25 mouse cellular contexts compared by ENCODE assay signal in the genomic region with DNA sequence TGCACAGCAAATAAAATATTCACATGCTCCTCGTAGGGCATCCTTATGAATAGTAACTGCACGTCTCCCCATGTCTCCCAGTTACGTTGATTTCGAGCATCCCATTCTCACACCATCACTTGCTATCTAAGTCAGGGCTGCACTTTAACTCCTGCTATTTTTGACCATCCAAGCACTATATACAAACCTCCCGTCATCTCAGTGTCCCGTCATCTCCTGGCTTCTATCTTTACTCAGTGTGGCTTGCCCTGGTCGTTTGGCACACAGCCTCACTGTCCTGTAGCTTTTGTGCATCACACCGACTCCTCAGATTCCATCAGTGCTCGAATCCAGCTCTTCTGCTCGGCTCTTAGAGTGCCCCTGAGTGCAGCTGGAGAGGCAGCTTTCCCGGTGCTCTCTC.
DNase-seq lines count a peak whose midpoint lies in the region; ATAC-seq and TF ChIP-seq lines count a peak whose summit lies in the region.
"Had no signal": no experiment of that assay in that cellular context is flagged by ENCODE, and none has a peak within 500 bp of the region (broad histone marks: within the 10 kb centered on the region; RNA-seq: fewer than 3 reads in every experiment).

No protein-coding gene starts in this region.

- TF ChIP-seq CTCF in heart, adult 2 months (IDR thresholded peaks at IDR 0.05): no peak
- TF ChIP-seq CTCF in heart, postnatal 0 days (IDR thresholded peaks at IDR 0.05; ENCODE audit: low read depth): no peak

- intact Hi-C loops in heart, postnatal 10 days (cut with DNase I): no loop called here
- intact Hi-C loops in heart, adult 2 months (cut with DNase I): no loop called here

- H3K4me2 ChIP-seq in heart, embryonic 11.5 days: peak overlapping the region; percentile 55
- peak overlapping the region; percentile 52 for H3K4me2 ChIP-seq in heart, embryonic 14.5 days (ENCODE audit: low read length)
- H3K4me2 ChIP-seq in heart, postnatal 0 days (ENCODE audit: low read depth, low read length): peak overlapping the region; percentile 50
- H3K4me2 ChIP-seq: forebrain, embryonic 13.5 days; hindbrain, embryonic 14.5 days had no signal

- ATAC-seq in heart, embryonic 11.5 days (replicated peaks; ENCODE audit: insufficient number of reproducible peaks, low FRiP score, low TSS enrichment): no peak
- ATAC-seq in heart, embryonic 14.5 days (ENCODE audit: insufficient number of reproducible peaks, insufficient read depth, low FRiP score, low read depth): no peak
- peak; percentile 36; the same call in 1 of the 2 replicates for ATAC-seq in heart, postnatal 0 days (ENCODE audit: insufficient read depth, low read depth)
- ATAC-seq: activated CD4-positive, CD25-positive, alpha-beta regulatory T cell, adult 4 months; CD4-positive, CD25-positive, alpha-beta regulatory T cell, adult 4 months; forebrain, embryonic 13.5 days; forebrain, embryonic 16.5 days; hindbrain, postnatal 0 days; inflammation-experienced regulatory T-cells, adult 6 months; intestine, embryonic 16.5 days had no signal

- TF ChIP-seq POLR2A in heart, adult 2 months (IDR thresholded peaks at IDR 0.05; ENCODE audit: insufficient read depth, low read depth, low read length): no peak

- H3K79me2 ChIP-seq in heart, adult 2 months (replicated peaks; ENCODE audit: control insufficient read depth, insufficient read depth, low read length): no peaks in the 10 kb centered on the region

- DNase-seq in heart, postnatal 10 days: no peak
- DNase-seq in heart, adult 2 months: no peak
- DNase-seq in heart, postnatal 0 days (ENCODE audit: low spot score): no peak
- DNase-seq in heart, adult 18-20 months: no peak
- DNase-seq: adrenal gland, adult 8-10 months; adrenal gland, postnatal 25 days; cerebellum, adult 11-12 months; cerebellum, adult 8-10 months; cerebellum, postnatal 10 days; cerebellum, postnatal 36 days; gastrocnemius, postnatal 10 days; gastrocnemius, postnatal 36 days; kidney, adult 18-20 months; kidney, adult 9 months had no signal

- 41% methylated on average over 11 of the region's 11 CpGs for WGBS in heart, embryonic 11.5 days (ENCODE audit: insufficient replicate concordance)
- 27% methylated on average over 11 of the region's 11 CpGs for WGBS in heart, embryonic 14.5 days
- WGBS in heart, adult 2 months: 41% methylated on average over 11 of the region's 11 CpGs
- whole genome bisulfite sequencing in heart, postnatal 0 days: 30% methylated on average over 11 of the region's 11 CpGs

- peak overlapping the region; percentile 24; the same call in 1 of the 2 replicates for H3K9ac ChIP-seq in heart, embryonic 11.5 days (ENCODE audit: low read depth, low read length)
- H3K9ac ChIP-seq in heart, embryonic 14.5 days (ENCODE audit: low read length): no peak overlapping the region
- H3K9ac ChIP-seq in heart, adult 2 months (ENCODE audit: low read depth, low read length): no peak overlapping the region
- no peak overlapping the region for H3K9ac ChIP-seq in heart, postnatal 0 days (replicated peaks; ENCODE audit: low read depth, low read length)
- H3K9ac ChIP-seq: forebrain, embryonic 13.5 days; hindbrain, embryonic 14.5 days had no signal

- no peaks in the 10 kb centered on the region for H3K9me3 ChIP-seq in heart, embryonic 11.5 days (replicated peaks; ENCODE audit: control insufficient read depth, low read length)
- no peaks in the 10 kb centered on the region for H3K9me3 ChIP-seq in heart, embryonic 14.5 days (ENCODE audit: control insufficient read depth, low read length)
- H3K9me3 ChIP-seq in heart, postnatal 0 days (replicated peaks; ENCODE audit: control insufficient read depth, low read length): no peaks in the 10 kb centered on the region
- H3K9me3 ChIP-seq: forebrain, embryonic 10.5 days; forebrain, embryonic 13.5 days had no signal

- no peaks in the 10 kb centered on the region for H3K36me3 ChIP-seq in heart, embryonic 11.5 days (ENCODE audit: control insufficient read depth, insufficient read depth, low read length)
- no peaks in the 10 kb centered on the region for H3K36me3 ChIP-seq in heart, embryonic 14.5 days (ENCODE audit: control insufficient read depth, insufficient read depth, low read length)
- H3K36me3 ChIP-seq in heart, adult 2 months (ENCODE audit: control insufficient read depth, insufficient read depth, low read length): no peaks in the 10 kb centered on the region
- H3K36me3 ChIP-seq in heart, postnatal 0 days (replicated peaks; ENCODE audit: control insufficient read depth, insufficient read depth, low read length): no peaks in the 10 kb centered on the region
- H3K36me3 ChIP-seq: forebrain, embryonic 10.5 days had no signal

- no peak overlapping the region for H3K4me3 ChIP-seq in heart, embryonic 11.5 days (ENCODE audit: low read depth, low read length)
- H3K4me3 ChIP-seq in heart, embryonic 14.5 days (ENCODE audit: control insufficient read depth in 1 of 2, insufficient read depth in 1 of 2, low read depth in 1 of 2, low read length in 2 of 2): peak overlapping the region in 1 of 2 experiments; percentile 27; a peak in 2 of 4 replicates
- H3K4me3 ChIP-seq in heart, adult 2 months: no peak overlapping the region
- 0 out of 2 replicates have a peak overlapping the region, but pooled peaks have one; percentile 5 for H3K4me3 ChIP-seq in heart, postnatal 0 days (ENCODE audit: low read depth, low read length)
- H3K4me3 ChIP-seq: forebrain, embryonic 10.5 days; forebrain, embryonic 13.5 days had no signal

- H3K27me3 ChIP-seq in heart, embryonic 11.5 days (ENCODE audit: control insufficient read depth, insufficient read depth, low read length): no peaks in the 10 kb centered on the region
- no peaks in the 10 kb centered on the region for H3K27me3 ChIP-seq in heart, embryonic 14.5 days (ENCODE audit: control insufficient read depth, insufficient read depth, low read length)
- no peaks in the 10 kb centered on the region for H3K27me3 ChIP-seq in heart, adult 2 months (ENCODE audit: control insufficient read depth, insufficient read depth, low read length)
- no peaks in the 10 kb centered on the region for H3K27me3 ChIP-seq in heart, postnatal 0 days (ENCODE audit: control insufficient read depth, insufficient read depth, low read length)
- H3K27me3 ChIP-seq: forebrain, embryonic 13.5 days had no signal

- 0 out of 2 replicates have a peak, but pooled peaks cover 3% of the 10 kb centered on the region for H3K4me1 ChIP-seq in heart, embryonic 11.5 days (ENCODE audit: control insufficient read depth, insufficient read depth, low read length)
- H3K4me1 ChIP-seq in heart, embryonic 14.5 days (ENCODE audit: control insufficient read depth in 2 of 2, insufficient read depth in 2 of 2, low read length in 2 of 2): peaks cover 0 to 6% of the 10 kb centered on the region in 2 experiments; a peak in 3 of 4 replicates
- no peaks in the 10 kb centered on the region for H3K4me1 ChIP-seq in heart, adult 2 months (ENCODE audit: control insufficient read depth, insufficient read depth, low read length)
- no peaks in the 10 kb centered on the region for H3K4me1 ChIP-seq in heart, postnatal 0 days (ENCODE audit: control insufficient read depth, insufficient read depth)
- H3K4me1 ChIP-seq: forebrain, embryonic 10.5 days; forebrain, embryonic 13.5 days had no signal

- no peak for TF ChIP-seq EP300 in heart, adult 2 months (IDR thresholded peaks at IDR 0.05; ENCODE audit: insufficient read depth, low read depth, low read length)
- TF ChIP-seq EP300 in heart, postnatal 0 days (IDR thresholded peaks at IDR 0.05; ENCODE audit: low read depth): no peak

- H3K27ac ChIP-seq in heart, embryonic 11.5 days (ENCODE audit: low read depth, low read length): peak overlapping the region; percentile 43
- H3K27ac ChIP-seq in heart, embryonic 14.5 days (replicated peaks in 1 of 2; ENCODE audit: control insufficient read depth in 1 of 2, insufficient read depth in 1 of 2, low read depth in 2 of 2, low read length in 2 of 2): peak overlapping the region; percentile 46 to 63; a peak in 3 of 4 replicates
- H3K27ac ChIP-seq in heart, adult 2 months: no peak overlapping the region
- no peak overlapping the region for H3K27ac ChIP-seq in heart, postnatal 0 days (ENCODE audit: low read depth)
- H3K27ac ChIP-seq: forebrain, embryonic 10.5 days; forebrain, embryonic 13.5 days; hindbrain, embryonic 14.5 days; hindbrain, postnatal 0 days had no signal

Comparison
In these comparisons a context has a peak if more than half of its experiments do, and no peak if none do; other contexts are left out.
1. H3K27ac ChIP-seq: peak in heart, embryonic 11.5 days (single experiment) and heart, embryonic 14.5 days (2 of 2); none in heart, adult 2 months (single experiment) and heart, postnatal 0 days (single experiment).
2. Peak in every context shown above with its lines, with median percentiles within 50 percentile points of each other: H3K4me2 ChIP-seq.